28 mouse cellular contexts compared by ENCODE assay signal in the genomic region with DNA sequence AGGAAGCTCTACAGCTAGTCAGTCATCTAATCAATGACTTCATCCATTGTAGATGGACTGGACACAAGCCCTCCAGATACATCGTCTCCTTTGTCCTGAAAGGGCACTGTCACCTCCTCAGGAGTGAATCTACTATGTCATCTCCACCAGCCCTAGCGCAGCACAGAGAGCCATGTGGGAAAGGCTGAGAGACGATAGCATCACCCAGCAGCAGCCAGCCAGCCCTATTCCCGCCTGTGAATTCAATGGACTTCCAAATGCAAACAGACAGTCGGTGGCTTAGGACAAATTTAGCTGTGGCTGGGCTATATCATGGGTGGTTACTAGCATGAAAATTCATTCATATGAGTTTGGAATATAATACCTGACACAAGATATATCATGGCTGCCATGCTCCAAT.
"Had no signal": no experiment of that assay in that cellular context is flagged by ENCODE, and none has a peak within 500 bp of the region (broad histone marks: within the 10 kb centered on the region; RNA-seq: fewer than 3 reads in every experiment).

No protein-coding gene starts in this region.

- DNase-seq: cerebellum, adult 2 months; cerebellum, adult 8-10 months; cerebellum, adult 9-10 months; cerebellum, adult 9-11 months; cerebellum, postnatal 10 days; cerebellum, postnatal 14 days; cerebellum, postnatal 25 days; cerebellum, postnatal 36 days; embryo, embryonic 11 days; gastrocnemius, adult 2 months; gastrocnemius, postnatal 10 days; gastrocnemius, postnatal 14 days; gastrocnemius, postnatal 25 days; gastrocnemius, postnatal 36 days; heart, adult 11 months; heart, adult 18-20 months; heart, adult 2 months had no signal

- H3K4me2 ChIP-seq: embryonic facial prominence, embryonic 12.5 days; embryonic facial prominence, embryonic 13.5 days; embryonic facial prominence, embryonic 15.5 days; forebrain, embryonic 12.5 days; forebrain, embryonic 13.5 days; forebrain, embryonic 15.5 days had no signal

- H3K27me3 ChIP-seq: embryonic facial prominence, embryonic 12.5 days; embryonic facial prominence, embryonic 13.5 days; embryonic facial prominence, embryonic 15.5 days; forebrain, embryonic 12.5 days; forebrain, embryonic 13.5 days; forebrain, embryonic 15.5 days had no signal

- H3K4me1 ChIP-seq: embryonic facial prominence, embryonic 10.5 days; embryonic facial prominence, embryonic 12.5 days; embryonic facial prominence, embryonic 13.5 days; embryonic facial prominence, embryonic 15.5 days; forebrain, embryonic 10.5 days; forebrain, embryonic 12.5 days; heart, embryonic 10.5 days had no signal

- H3K36me3 ChIP-seq: embryonic facial prominence, embryonic 10.5 days; embryonic facial prominence, embryonic 12.5 days; embryonic facial prominence, embryonic 13.5 days; embryonic facial prominence, embryonic 15.5 days; forebrain, embryonic 10.5 days; forebrain, embryonic 12.5 days; forebrain, embryonic 15.5 days; heart, embryonic 10.5 days had no signal

- H3K4me3 ChIP-seq: embryonic facial prominence, embryonic 10.5 days; embryonic facial prominence, embryonic 12.5 days; embryonic facial prominence, embryonic 13.5 days; embryonic facial prominence, embryonic 15.5 days; erythroblast, embryonic 14.5 days; forebrain, embryonic 10.5 days; forebrain, embryonic 12.5 days; forebrain, embryonic 13.5 days; forebrain, embryonic 15.5 days; gastrocnemius, adult 2 months; heart, adult 2 months; heart, embryonic 10.5 days had no signal

- H3K27ac ChIP-seq: embryonic facial prominence, embryonic 10.5 days; embryonic facial prominence, embryonic 12.5 days; embryonic facial prominence, embryonic 13.5 days; embryonic facial prominence, embryonic 15.5 days; forebrain, embryonic 10.5 days; forebrain, embryonic 12.5 days; forebrain, embryonic 13.5 days; forebrain, embryonic 15.5 days; gastrocnemius, adult 2 months; heart, adult 2 months; heart, embryonic 10.5 days had no signal

- H3K9ac ChIP-seq: embryonic facial prominence, embryonic 12.5 days; embryonic facial prominence, embryonic 13.5 days; embryonic facial prominence, embryonic 15.5 days; forebrain, embryonic 12.5 days; forebrain, embryonic 13.5 days; forebrain, embryonic 15.5 days had no signal

- H3K9me3 ChIP-seq: embryonic facial prominence, embryonic 10.5 days; embryonic facial prominence, embryonic 12.5 days; embryonic facial prominence, embryonic 13.5 days; embryonic facial prominence, embryonic 15.5 days; forebrain, embryonic 10.5 days; forebrain, embryonic 12.5 days; forebrain, embryonic 13.5 days; forebrain, embryonic 15.5 days; heart, embryonic 10.5 days had no signal

- ATAC-seq: forebrain, embryonic 13.5 days; forebrain, embryonic 15.5 days; forebrain, embryonic 16.5 days had no signal
